Mouse (Mus musculus) midbrain, embryonic 13.5 days (tissue): ENCODE measurements around the gene Nrl. TPM values are rescaled to one million over a fixed set of nuclear protein-coding genes. Genes with fewer than 3 reads are reported as not detected.

ENCODE experiments used
- ATAC-seq: fragments of 200-750 bp; cut with Nextera tagmentation; 2 replicates; pipeline ENCODE4 v1.8.0; 2017; ENCODE audit warnings: mild to moderate bottlenecking, moderate TSS enrichment, moderate library complexity
- H3K27ac ChIP-seq: fragments of 300-500 bp; sonication (generic); 2 replicates; pipeline ENCODE4 v1.5.1; 2015; ENCODE audit warnings: inconsistent platforms, mild to moderate bottlenecking, moderate library complexity
- H3K27me3 ChIP-seq: fragments of 300-500 bp; sonication (generic); 2 replicates; pipeline ENCODE4 v1.6.1; 2015; ENCODE audit warnings: mild to moderate bottlenecking, inconsistent platforms
- H3K36me3 ChIP-seq: fragments of 300-500 bp; sonication (generic); 2 replicates; pipeline ENCODE4 v1.6.1; 2015; ENCODE audit warnings: mild to moderate bottlenecking, inconsistent platforms
- H3K4me1 ChIP-seq: fragments of 300-500 bp; sonication (generic); replicated peaks from 2 replicates; pipeline ENCODE4 v1.6.1; 2015; ENCODE audit warnings: inconsistent platforms
- H3K4me2 ChIP-seq: fragments of 300-500 bp; sonication (generic); replicated peaks from 2 replicates; pipeline ENCODE4 v1.6.1; 2015; ENCODE audit warnings: moderate library complexity, mild to moderate bottlenecking, inconsistent platforms
- H3K4me3 ChIP-seq: fragments of 300-500 bp; sonication (generic); replicated peaks from 2 replicates; pipeline ENCODE4 v1.5.1; 2015; ENCODE audit warnings: mild to moderate bottlenecking, inconsistent platforms
- H3K9ac ChIP-seq: fragments of 300-500 bp; sonication (generic); replicated peaks from 2 replicates; pipeline ENCODE4 v1.6.1; 2015; ENCODE audit warnings: mild to moderate bottlenecking, inconsistent platforms
- H3K9me3 ChIP-seq: fragments of 300-500 bp; sonication (generic); 2 replicates; pipeline ENCODE4 v1.6.1; 2016; ENCODE audit warnings: mild to moderate bottlenecking, inconsistent platforms
- WGBS: fragments of 180-500 bp; shearing (Covaris S2); methylation state at CpG from one replicate; pipeline ENCODE4 v1.1.7; 2015; 5-methylcytosine and 5-hydroxymethylcytosine counted together
- polyA plus RNA-seq: library from polyadenylated mRNA; unstranded; fragments of >200 nt; fragmentation: Nextera tagmentation; extraction: Ambion mirVana; gene quantifications from 2 replicates; pipeline ENCODE4 v1.2.1, GENCODE M21; 2015

The Nrl gene
- polyA plus RNA-seq, result 0.08 TPM in 1 of 2 replicates, not detected in the other

DNA sequence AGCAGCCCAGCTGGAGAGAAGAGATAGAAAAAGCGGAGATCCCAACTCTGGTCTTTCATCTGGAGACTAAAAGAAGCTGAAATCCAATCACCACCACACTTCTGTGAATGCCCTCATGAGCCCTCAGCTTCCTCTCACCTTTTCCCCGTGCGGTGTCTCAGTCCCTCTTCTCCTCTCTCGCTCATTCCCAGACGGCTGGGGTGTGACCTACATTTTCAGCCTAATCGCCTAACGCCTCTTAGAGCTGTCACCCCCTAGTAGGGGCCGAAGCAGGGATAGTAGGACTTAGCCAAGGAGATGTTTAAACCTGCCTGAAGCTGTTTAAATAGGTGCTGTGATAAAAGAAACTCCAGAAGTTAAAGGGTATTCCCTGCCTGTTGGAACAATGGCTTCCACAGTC lies at the start of gene Nrl:
Nrl (minus strand) TSS at position 197 of the 400 bp plus-strand sequence.
- Histone ChIP-seq H3K36me3 (no peaks in the 10 kb centered on the region), H3K27ac (no peak within 1 kb of the TSS), H3K4me1 (peaks cover 10% of the 10 kb centered on the region), H3K4me2 (no peak within 1 kb of the TSS), H3K27me3 (peaks cover 26% of the 10 kb centered on the region), H3K9ac (no peak within 1 kb of the TSS), H3K4me3 (no peak within 1 kb of the TSS), H3K9me3 (no peaks in the 10 kb centered on the region)
- ATAC-seq, result no peak
- 52% methylated on average over 8 of the region's 8 CpGs for WGBS

DNA sequence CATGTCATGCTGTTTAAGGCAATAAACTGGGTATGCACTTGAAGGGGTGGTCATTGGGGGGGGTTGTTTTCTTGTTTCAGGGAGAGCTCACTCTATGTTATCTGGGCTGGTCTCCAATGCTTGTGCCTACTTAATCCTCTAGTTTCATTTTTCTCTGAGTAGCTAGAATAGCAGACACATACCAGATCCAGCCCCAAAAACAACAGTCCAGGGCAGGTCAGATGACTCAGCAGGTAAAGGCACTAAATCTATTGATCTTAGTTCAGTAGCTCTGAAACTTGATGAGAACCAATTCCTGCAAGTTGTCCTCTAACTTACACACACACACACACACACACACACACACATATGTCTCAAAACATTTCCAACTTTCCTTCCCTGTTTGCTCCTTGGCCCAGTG lies 47.0 kb upstream of the Nrl start:
- Histone ChIP-seq H3K27me3 (no peaks in the 10 kb centered on the region), H3K4me1 (no peaks in the 10 kb centered on the region), H3K4me2 (no peak overlapping the region), H3K4me3 (no peak overlapping the region), H3K9me3 (no peaks in the 10 kb centered on the region), H3K36me3 (peaks cover 43% of the 10 kb centered on the region), H3K9ac (no peak overlapping the region), H3K27ac (no peak overlapping the region)
- no peak for ATAC-seq

DNA sequence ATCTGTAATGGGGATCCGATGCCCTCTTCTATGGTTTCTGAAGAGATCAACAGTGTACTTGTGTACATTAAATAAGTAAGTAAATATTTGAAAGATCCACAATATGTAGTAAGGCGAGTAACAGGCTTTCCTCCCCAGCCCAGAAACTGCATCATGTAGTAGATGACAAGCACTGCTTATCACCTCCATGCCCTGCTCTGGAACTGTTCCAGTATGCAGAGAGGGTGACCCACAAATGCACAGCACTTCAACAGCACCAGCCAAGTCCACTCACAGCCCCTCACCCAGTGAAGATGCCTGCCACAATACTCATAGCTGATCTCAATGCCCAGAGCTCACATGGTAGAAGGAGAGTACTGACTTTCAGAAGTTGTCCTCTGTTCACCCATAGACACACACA lies 45.8 kb upstream of the Nrl start:
- H3K36me3 ChIP-seq, result peaks cover 55% of the 10 kb centered on the region
- no peaks in the 10 kb centered on the region for H3K27me3 ChIP-seq
- H3K4me1 ChIP-seq, result no peaks in the 10 kb centered on the region
- no peak overlapping the region for H3K27ac ChIP-seq
- H3K4me2 ChIP-seq, result no peak overlapping the region
- no peak for ATAC-seq
- no peaks in the 10 kb centered on the region for H3K9me3 ChIP-seq
- WGBS, result 88% methylated on average over 2 of the region's 2 CpGs
- no peak overlapping the region for H3K4me3 ChIP-seq
- H3K9ac ChIP-seq, result no peak overlapping the region

DNA sequence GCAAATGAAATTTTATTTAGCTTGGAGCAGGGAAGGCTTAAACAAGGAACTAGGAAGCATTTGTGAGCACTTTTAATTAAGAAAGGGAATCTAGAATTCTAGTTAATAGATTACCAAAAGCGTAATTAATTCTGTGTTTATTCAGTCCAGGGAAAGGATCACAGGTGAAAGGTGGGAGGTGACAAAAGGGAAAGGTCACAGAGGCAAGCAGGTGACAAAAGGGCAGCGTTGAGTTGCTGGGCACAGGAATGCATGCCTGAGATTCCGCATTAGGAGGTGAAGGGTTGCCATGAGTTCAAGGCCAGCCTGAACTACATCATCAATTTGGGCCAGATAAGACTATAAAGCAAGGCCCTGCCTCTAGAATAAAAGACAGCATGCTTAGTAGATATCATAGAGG lies 42.7 kb upstream of the Nrl start:
- H3K4me3 ChIP-seq, result no peak overlapping the region
- H3K4me1 ChIP-seq, result 0 out of 2 replicates have a peak, but pooled peaks cover 2% of the 10 kb centered on the region
- no peak for ATAC-seq
- H3K27me3 ChIP-seq, result no peaks in the 10 kb centered on the region
- WGBS, result 89% methylated on average over 3 of the region's 3 CpGs
- H3K36me3 ChIP-seq, result peaks cover 84% of the 10 kb centered on the region
- 0 out of 2 replicates have a peak overlapping the region, but pooled peaks have one; percentile 14 for H3K9ac ChIP-seq
- H3K4me2 ChIP-seq, result no peak overlapping the region
- H3K27ac ChIP-seq, result no peak overlapping the region
- no peaks in the 10 kb centered on the region for H3K9me3 ChIP-seq

DNA sequence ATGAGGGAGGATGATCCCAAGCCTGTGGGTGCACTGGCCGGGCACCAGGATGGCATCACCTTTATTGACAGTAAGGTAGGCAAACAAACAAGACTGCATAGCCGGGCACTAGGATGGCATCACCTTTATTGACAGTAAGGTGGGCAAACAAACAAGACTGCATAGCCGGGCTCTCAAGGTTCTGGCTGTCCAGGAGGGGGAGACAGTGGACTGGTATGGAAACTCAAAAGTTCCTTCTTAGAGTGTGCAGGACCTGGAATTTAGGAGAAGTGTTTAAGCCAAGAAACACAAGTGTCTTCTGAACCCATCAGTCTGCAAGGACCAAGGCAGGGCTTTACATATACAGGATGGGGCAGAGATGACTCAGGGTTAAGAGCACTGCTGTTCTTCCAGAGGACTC lies 41.0 kb upstream of the Nrl start:
- WGBS, result 86% methylated on average over 3 of the region's 3 CpGs
- Histone ChIP-seq H3K9ac (no peak overlapping the region), H3K4me2 (no peak overlapping the region), H3K27ac (no peak overlapping the region), H3K27me3 (no peaks in the 10 kb centered on the region), H3K36me3 (peaks cover 81% of the 10 kb centered on the region), H3K4me3 (no peak overlapping the region), H3K9me3 (no peaks in the 10 kb centered on the region), H3K4me1 (peaks cover 17% of the 10 kb centered on the region)
- no peak for ATAC-seq

DNA sequence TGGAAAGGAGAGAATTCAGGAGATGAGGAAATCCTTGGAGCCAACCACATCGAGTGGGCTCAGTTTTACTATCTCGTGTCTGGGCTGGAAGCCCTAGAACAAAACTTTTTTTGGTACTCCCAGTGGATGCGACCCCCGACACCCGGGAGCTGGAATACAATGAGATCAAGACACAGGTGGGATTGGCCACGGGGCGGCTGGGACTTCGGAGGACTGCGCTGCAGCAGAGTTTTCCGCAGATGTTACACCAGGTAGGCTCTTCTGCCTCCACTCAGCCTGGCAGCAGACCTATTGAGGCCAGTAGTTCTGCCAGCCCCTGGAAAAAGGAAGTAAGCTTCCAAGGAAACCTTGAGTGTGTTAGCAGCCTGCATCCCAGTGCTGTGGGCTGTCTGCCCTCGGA lies 38.5 kb upstream of the Nrl start:
- Histone ChIP-seq H3K27me3 (no peaks in the 10 kb centered on the region), H3K4me1 (peaks cover 24% of the 10 kb centered on the region), H3K27ac (no peak overlapping the region), H3K36me3 (peaks cover 56% of the 10 kb centered on the region), H3K4me2 (no peak overlapping the region), H3K9me3 (no peaks in the 10 kb centered on the region), H3K4me3 (no peak overlapping the region), H3K9ac (no peak overlapping the region)
- no peak for ATAC-seq
- WGBS, result 90% methylated on average over 11 of the region's 11 CpGs

DNA sequence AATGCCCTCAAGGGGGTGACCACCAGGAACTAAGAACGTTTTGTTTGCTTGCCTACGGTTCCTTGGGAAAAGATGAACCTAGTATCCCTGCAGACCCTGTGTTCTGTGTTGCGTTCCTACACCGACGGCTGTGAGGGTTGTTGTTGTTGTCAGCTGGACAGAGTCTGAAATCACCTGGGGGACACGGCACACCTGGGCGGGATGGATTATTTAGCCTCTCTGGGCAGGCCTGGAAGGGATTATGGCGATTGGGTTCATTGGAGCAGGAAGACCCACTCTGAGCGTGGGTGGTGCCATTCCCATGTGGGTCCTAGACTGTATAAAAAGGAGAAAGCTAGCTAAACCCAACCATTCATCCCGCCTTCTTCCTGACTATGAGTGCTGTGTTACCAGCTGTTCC lies 37.1 kb upstream of the Nrl start:
- peaks cover 42% of the 10 kb centered on the region for H3K36me3 ChIP-seq
- peak overlapping the region; percentile 86 for H3K4me2 ChIP-seq
- H3K27ac ChIP-seq, result no peak overlapping the region
- WGBS, result 91% methylated on average over 10 of the region's 10 CpGs
- no peaks in the 10 kb centered on the region for H3K27me3 ChIP-seq
- H3K4me3 ChIP-seq, result 0 out of 2 replicates have a peak overlapping the region, but pooled peaks have one; percentile 56
- peaks cover 24% of the 10 kb centered on the region for H3K4me1 ChIP-seq
- no peak for ATAC-seq
- no peaks in the 10 kb centered on the region for H3K9me3 ChIP-seq
- no peak overlapping the region for H3K9ac ChIP-seq

DNA sequence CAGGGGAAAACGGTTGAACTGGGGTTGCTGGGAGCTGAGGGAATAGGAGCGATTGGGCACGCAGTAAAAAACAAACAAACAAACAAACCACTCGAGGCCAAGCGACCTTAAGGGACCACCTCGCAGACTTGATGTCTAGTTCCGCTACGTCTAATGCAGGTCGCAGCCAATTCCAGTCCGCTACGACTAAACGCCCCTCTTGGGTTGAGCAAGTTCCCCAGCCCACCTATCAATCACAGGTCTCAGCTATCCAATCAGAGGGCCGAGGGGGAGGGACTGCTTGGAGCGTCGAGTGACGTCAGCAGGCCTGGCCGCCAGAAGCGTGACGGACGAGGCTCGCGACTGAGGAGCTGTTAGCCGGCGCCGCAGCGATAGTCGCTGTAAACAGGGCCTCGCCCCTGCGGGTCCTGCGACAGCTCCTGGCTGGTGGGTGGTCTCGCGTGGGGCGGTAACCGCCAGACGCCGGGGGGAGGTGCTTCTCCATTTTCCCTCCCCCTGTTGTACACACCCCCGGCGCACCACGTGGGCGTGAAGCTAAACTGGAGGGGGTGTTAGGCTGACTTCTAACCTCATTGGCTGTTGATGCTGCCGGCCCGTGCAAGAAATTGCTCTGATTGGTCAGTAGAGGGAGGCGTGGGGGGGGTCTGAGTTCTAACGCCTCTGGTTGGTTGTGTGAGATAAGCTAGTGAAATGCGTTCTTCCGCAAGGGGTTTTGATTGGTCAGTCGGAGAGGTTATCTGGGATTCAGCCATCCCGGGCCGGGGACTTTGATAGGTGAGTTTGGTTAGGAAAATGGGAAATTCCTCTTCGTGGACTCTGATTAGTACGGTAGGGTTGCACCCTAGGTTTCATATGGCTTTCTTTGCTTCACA lies 35.7 kb upstream of the Nrl start, which contains the start of gene A730061H03Rik:
A730061H03Rik (minus strand) TSS at position 205 of the 872 bp plus-strand sequence.
- under 1% methylated on average over 51 of the region's 51 CpGs for WGBS
- peaks cover 28% of the 10 kb centered on the region for H3K36me3 ChIP-seq

DNA sequence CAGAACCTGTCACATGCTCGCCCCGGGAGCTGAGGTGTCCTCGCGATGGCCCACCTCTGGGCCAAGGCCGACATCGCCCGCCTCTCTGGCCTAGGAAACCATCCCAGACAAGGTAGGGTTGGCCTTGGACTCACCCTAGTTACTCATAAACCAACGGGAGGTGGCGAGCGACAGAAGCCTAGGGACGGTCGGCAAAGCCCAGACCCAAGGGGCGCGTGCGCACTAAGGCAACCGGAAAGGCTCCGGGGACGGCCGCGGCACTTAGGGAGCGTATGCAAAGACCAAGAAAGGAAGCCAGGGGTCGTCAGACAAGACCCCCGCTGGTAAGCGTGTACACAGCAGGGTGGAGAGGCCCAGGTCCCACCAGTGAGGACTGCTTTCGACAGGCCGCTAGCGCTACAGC lies 35.0 kb upstream of the Nrl start, which contains the start of gene Dcaf11:
Dcaf11 (plus strand) TSS at position 208 of the 403 bp plus-strand sequence.
- H3K4me2 ChIP-seq, result peak within 1 kb of the TSS; percentile 86
- under 1% methylated on average over 27 of the region's 27 CpGs for WGBS
- peak within 1 kb of the TSS; percentile 97 for H3K27ac ChIP-seq
- peak within 1 kb of the TSS; percentile 56 for H3K4me3 ChIP-seq
- peaks cover 24% of the 10 kb centered on the region for H3K4me1 ChIP-seq
- peak within 1 kb of the TSS; percentile 76 for H3K9ac ChIP-seq
- H3K36me3 ChIP-seq, result peaks cover 21% of the 10 kb centered on the region
- peak; percentile 87 for ATAC-seq
- no peaks in the 10 kb centered on the region for H3K27me3 ChIP-seq
- no peaks in the 10 kb centered on the region for H3K9me3 ChIP-seq

More for the DNA sequence above, 35.7 kb upstream of the Nrl start, which contains the start of gene A730061H03Rik:
- H3K27ac ChIP-seq, result peak within 1 kb of the TSS; percentile 97
- ATAC-seq, result peak; percentile 98
- H3K4me2 ChIP-seq, result peak within 1 kb of the TSS; percentile 86
- H3K27me3 ChIP-seq, result no peaks in the 10 kb centered on the region
- H3K4me1 ChIP-seq, result peaks cover 24% of the 10 kb centered on the region
- H3K9me3 ChIP-seq, result no peaks in the 10 kb centered on the region
- peak within 1 kb of the TSS; percentile 76 for H3K9ac ChIP-seq
- peak within 1 kb of the TSS; percentile 56 for H3K4me3 ChIP-seq

DNA sequence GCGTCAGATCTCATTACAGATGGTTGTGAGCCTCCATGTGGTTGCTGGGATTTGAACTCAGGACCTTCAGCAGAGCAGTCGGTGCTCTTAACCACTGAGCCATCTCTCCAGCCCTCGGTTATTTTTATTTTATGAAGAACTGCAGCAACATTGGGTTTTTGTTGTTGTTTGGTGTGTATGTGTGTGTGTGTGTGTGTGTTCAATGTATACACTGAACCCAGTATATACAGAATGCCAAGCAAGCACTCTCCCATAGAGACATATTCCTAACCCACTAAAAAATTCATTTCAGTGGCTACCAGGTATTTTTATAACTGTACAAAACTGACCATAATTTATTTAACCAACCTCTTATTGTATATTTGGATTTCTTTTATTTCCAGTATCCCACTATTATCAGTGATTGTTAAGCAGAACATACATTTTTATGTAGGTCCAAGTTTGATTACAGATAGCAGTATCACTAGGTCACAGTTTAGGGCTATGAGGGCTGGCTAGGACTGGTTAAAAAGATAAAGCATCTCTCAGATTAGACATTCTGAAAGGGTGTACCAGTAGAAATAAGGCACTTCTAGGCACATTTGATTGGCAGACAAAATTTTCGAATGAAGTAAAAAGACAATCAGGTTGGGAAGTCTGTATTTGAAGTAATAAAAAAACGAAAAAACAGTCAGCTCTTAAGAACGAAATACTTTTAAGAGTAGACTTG lies 34.1 kb upstream of the Nrl start:
- no peaks in the 10 kb centered on the region for H3K27me3 ChIP-seq
- ATAC-seq, result no peak
- no peaks in the 10 kb centered on the region for H3K9me3 ChIP-seq
- no peak overlapping the region for H3K27ac ChIP-seq
- H3K4me3 ChIP-seq, result peak overlapping the region; percentile 56
- peak overlapping the region; percentile 86 for H3K4me2 ChIP-seq
- H3K4me1 ChIP-seq, result peaks cover 24% of the 10 kb centered on the region
- WGBS, result 57% methylated on average over 6 of the region's 6 CpGs
- peak overlapping the region; percentile 51; the same call in 1 of the 2 replicates for H3K9ac ChIP-seq
- H3K36me3 ChIP-seq, result peaks cover 14% of the 10 kb centered on the region

DNA sequence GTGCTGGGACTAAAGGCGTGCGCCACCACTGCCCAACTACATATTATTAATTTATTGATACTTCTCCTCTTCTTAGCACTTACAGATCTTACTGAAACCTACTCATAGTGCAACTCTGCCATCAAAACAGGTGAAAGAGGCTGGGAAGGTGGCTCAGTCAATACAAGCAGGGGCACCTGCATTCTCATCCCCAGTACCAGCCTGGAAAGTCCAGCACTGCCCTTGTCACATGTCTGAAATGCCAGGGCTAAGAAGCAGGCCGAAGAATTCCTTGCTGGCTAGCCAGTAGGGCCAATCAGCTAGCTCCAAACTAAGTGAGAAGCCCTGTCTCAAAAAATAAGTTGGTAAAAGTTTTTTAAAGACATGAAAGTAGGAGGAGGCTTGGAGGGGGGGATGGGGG lies 32.8 kb upstream of the Nrl start:
- Histone ChIP-seq H3K4me1 (peaks cover 23% of the 10 kb centered on the region), H3K4me2 (no peak overlapping the region), H3K27me3 (no peaks in the 10 kb centered on the region), H3K9ac (no peak overlapping the region), H3K36me3 (0 out of 2 replicates have a peak, but pooled peaks cover under 1% of the 10 kb centered on the region), H3K9me3 (no peaks in the 10 kb centered on the region), H3K27ac (no peak overlapping the region), H3K4me3 (no peak overlapping the region)
- 90% methylated on average over 3 of the region's 3 CpGs for WGBS
- no peak for ATAC-seq

DNA sequence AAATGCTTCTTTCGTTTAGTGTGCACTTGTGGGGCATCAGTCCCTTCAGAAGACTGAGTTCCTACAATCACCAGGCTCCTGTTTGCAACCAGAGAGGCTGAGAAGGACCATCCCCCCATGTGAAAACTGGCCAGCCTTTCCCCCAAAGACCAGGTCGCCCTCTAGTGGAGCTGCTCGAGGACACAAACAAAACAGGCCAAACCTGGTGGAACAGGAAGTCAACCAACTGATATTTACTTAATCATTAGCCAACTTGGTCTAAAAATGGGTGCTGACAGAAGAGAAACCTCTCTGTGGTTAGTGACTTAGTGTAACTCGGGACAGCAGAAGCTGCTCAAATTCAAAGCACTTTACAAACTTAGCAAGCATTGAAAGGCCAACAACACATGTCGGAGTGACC lies 32.2 kb upstream of the Nrl start:
- no peaks in the 10 kb centered on the region for H3K36me3 ChIP-seq
- no peak overlapping the region for H3K9ac ChIP-seq
- WGBS, result 29% methylated on average over 5 of the region's 5 CpGs
- H3K9me3 ChIP-seq, result no peaks in the 10 kb centered on the region
- H3K4me1 ChIP-seq, result peaks cover 18% of the 10 kb centered on the region
- no peak overlapping the region for H3K27ac ChIP-seq
- no peak overlapping the region for H3K4me3 ChIP-seq
- no peak overlapping the region for H3K4me2 ChIP-seq
- H3K27me3 ChIP-seq, result no peaks in the 10 kb centered on the region
- ATAC-seq, result no peak
